ENCODE assay signal across 17 mouse cellular contexts in the genomic region with DNA sequence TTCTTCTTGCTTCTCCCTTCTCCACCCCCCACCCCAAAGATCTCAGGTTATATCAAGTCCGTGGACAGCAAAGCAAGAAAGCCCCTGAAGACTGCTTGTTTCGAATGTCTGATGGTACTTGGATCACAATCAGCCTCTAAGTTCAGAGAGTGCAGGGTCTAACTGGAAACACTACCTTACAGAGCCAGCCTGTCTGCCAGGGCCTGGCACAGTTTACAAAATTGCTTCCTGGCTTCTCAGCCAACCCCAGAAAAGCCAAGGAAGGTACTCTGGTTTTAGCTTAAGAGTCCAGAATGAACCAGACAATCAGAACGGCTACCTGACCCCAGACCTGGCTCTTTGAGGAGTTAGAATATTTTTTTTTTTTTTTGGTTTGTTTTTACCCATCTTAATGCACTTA.
DNase-seq lines count a peak whose midpoint lies in the region; TF ChIP-seq lines count a peak whose summit lies in the region.
"Had no signal": no experiment of that assay in that cellular context is flagged by ENCODE, and none has a peak within 500 bp of the region (broad histone marks: within the 10 kb centered on the region; RNA-seq: fewer than 3 reads in every experiment).

No protein-coding gene starts in this region.

- TF ChIP-seq CTCF in kidney, adult 2 months (conservative IDR thresholded peaks at IDR 0.05; ENCODE audit: insufficient read depth, insufficient read length, low read depth, low read length): no peak

- peak overlapping the region; percentile 59; the same call in 1 of the 2 replicates for H3K27ac ChIP-seq in kidney, adult 2 months (ENCODE audit: insufficient read depth, low read depth, low read length)

- TF ChIP-seq POLR2A in kidney, adult 2 months (IDR thresholded peaks at IDR 0.05; ENCODE audit: low read depth, low read length): no peak

- peak; percentile 28 to 49 for DNase-seq in cerebellum, postnatal 10 days
- no peak for DNase-seq in cerebellum, postnatal 4 days (ENCODE audit: low spot score in 2 of 2)
- DNase-seq in kidney, adult 2 months: peak; percentile 46
- DNase-seq in kidney, adult 11 months: no peak
- DNase-seq in kidney, postnatal 36 days: peak; percentile 33 to 47
- peak; percentile 54 for DNase-seq in lung, postnatal 25 days (ENCODE audit: low spot score)
- DNase-seq in spleen, postnatal 36 days (ENCODE audit: low spot score in 2 of 2): no peak
- no peak for DNase-seq in frontal cortex, postnatal 10 days (ENCODE audit: low spot score in 2 of 2)
- DNase-seq: adrenal gland, postnatal 14 days; cerebellum, adult 8-10 months; embryo, embryonic 11 days; gastrocnemius, postnatal 14 days; liver; right cerebral cortex, postnatal 25 days; thymus, postnatal 25 days had no signal

- no peak overlapping the region for H3K4me3 ChIP-seq in kidney, adult 2 months (ENCODE audit: insufficient read depth, low read depth, low read length)
- H3K4me3 ChIP-seq: midbrain, embryonic 13.5 days had no signal

- H3K36me3 ChIP-seq in kidney, adult 2 months (ENCODE audit: control insufficient read depth, insufficient read depth, low read length): no peaks in the 10 kb centered on the region
- H3K36me3 ChIP-seq: midbrain, embryonic 13.5 days had no signal

- WGBS in kidney, adult 2 months: 34% methylated on average over 3 of the region's 3 CpGs

- no peaks in the 10 kb centered on the region for H3K27me3 ChIP-seq in kidney, adult 2 months (replicated peaks; ENCODE audit: control insufficient read depth, insufficient read depth, low read length)
- H3K27me3 ChIP-seq: CH12.LX; midbrain, embryonic 13.5 days had no signal

- H3K4me1 ChIP-seq in kidney, adult 2 months (ENCODE audit: control insufficient read depth, insufficient read depth, low read length): peaks cover 18% of the 10 kb centered on the region

Comparison
In these comparisons a context has a peak if more than half of its experiments do, and no peak if none do; other contexts are left out.
1. DNase-seq: peak in cerebellum, postnatal 10 days (2 of 2), kidney, adult 2 months (single experiment), kidney, postnatal 36 days (2 of 2) and lung, postnatal 25 days (single experiment); none in cerebellum, postnatal 4 days (0 of 2), kidney, adult 11 months (single experiment), spleen, postnatal 36 days (0 of 2) and frontal cortex, postnatal 10 days (0 of 2).